ENCODE assay signal across 7 mouse cellular contexts in the genomic region with DNA sequence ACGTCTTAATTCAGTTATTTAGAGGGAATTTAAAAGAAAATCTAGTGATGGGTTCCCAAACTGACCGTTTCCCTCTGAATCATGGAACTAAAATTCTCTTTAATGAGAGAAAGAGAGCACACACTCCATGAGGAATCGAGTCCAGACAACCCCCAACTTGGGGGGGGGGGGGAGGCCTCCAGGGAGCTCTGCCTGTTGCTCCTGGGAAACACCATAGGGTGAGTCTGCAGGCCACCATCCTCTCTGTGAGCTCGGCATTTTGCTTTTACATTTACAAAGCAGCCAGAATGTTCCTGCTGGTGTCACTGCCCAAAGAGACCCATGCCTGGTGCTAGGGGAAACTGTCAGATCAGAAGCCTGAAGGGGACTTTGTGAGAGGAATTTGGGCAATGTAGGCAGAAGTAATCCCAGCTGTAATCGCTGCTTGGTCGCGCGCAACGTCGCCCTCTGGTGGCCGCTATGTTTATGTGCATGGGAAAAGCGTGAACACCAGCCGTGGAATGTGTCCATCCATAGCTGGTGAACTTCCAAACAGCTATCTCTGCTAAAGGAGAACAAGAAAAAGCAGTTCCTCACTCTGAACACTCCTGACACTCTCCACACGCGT.
A peak's percentile ranks its signal among the peaks of the same experiment; 100 is the strongest.
DNase-seq lines count a peak whose midpoint lies in the region; ATAC-seq and TF ChIP-seq lines count a peak whose summit lies in the region.

No protein-coding gene starts in this region.

- WGBS in midbrain, embryonic 14.5 days = 17% methylated on average over 15 of the region's 15 CpGs
- WGBS in spleen, adult 2 months = 18% methylated on average over 15 of the region's 15 CpGs

- peak; percentile 85 for TF ChIP-seq CTCF in cortical plate, adult 2 months (IDR thresholded peaks at IDR 0.05; ENCODE audit: extremely low read depth, insufficient read depth, low read length)
- peak; percentile 73 for TF ChIP-seq CTCF in spleen, adult 2 months (IDR thresholded peaks at IDR 0.05; ENCODE audit: extremely low read depth, insufficient read depth, insufficient read length, insufficient replicate concordance)

- TF ChIP-seq POLR2A in cortical plate, adult 2 months (IDR thresholded peaks at IDR 0.05; ENCODE audit: extremely low read depth, insufficient read depth, low read length) = no peak
- TF ChIP-seq POLR2A in spleen, adult 2 months (IDR thresholded peaks at IDR 0.05; ENCODE audit: low read depth, low read length) = no peak

- H3K4me3 ChIP-seq in cortical plate, adult 2 months (ENCODE audit: insufficient read depth, low read length) = no peak overlapping the region
- H3K4me3 ChIP-seq in midbrain, embryonic 14.5 days (replicated peaks; ENCODE audit: low read depth, low read length) = no peak overlapping the region
- no peak overlapping the region for H3K4me3 ChIP-seq in spleen, adult 2 months (ENCODE audit: extremely low read depth, insufficient read depth, insufficient read length)

- peaks cover 6% of the 10 kb centered on the region for H3K4me1 ChIP-seq in cortical plate, adult 2 months (ENCODE audit: control insufficient read depth, insufficient read depth, low read length)
- H3K4me1 ChIP-seq in midbrain, embryonic 14.5 days (ENCODE audit: control insufficient read depth, insufficient read depth, low read length) = no peaks in the 10 kb centered on the region
- no peaks in the 10 kb centered on the region for H3K4me1 ChIP-seq in spleen, adult 2 months (ENCODE audit: control insufficient read depth, insufficient read depth, insufficient read length)

- H3K27ac ChIP-seq in cortical plate, adult 2 months (ENCODE audit: insufficient read depth, low read length) = no peak overlapping the region
- no peak overlapping the region for H3K27ac ChIP-seq in midbrain, embryonic 14.5 days (replicated peaks; ENCODE audit: low read depth, low read length)
- H3K27ac ChIP-seq in spleen, adult 2 months (ENCODE audit: insufficient read depth, low read length) = no peak overlapping the region

- no peaks in the 10 kb centered on the region for H3K27me3 ChIP-seq in midbrain, embryonic 14.5 days (ENCODE audit: control insufficient read depth, insufficient read depth, low read length)
- H3K27me3 ChIP-seq in spleen, adult 2 months (ENCODE audit: control insufficient read depth, insufficient read depth, low read length) = no peaks in the 10 kb centered on the region

- H3K4me2 ChIP-seq in midbrain, embryonic 14.5 days (ENCODE audit: low read length) = no peak overlapping the region

- H3K9ac ChIP-seq in midbrain, embryonic 14.5 days (replicated peaks; ENCODE audit: low read length) = no peak overlapping the region

- peak; percentile 70 to 74 for DNase-seq in adrenal gland, adult 18-20 months (ENCODE audit: low spot score in 2 of 2)
- peak; percentile 70 for DNase-seq in gastrocnemius, postnatal 14 days
- peak; percentile 47 for DNase-seq in induced T-regulatory cell, adult 2 months (ENCODE audit: low read depth)
- DNase-seq in left cerebral cortex, postnatal 10 days (ENCODE audit: extremely low spot score in 1 of 2, low spot score in 2 of 2) = peak; percentile 79 to 83
- peak; percentile 87 for DNase-seq in midbrain, embryonic 14.5 days
- peak in 1 of 2 experiments; percentile 26 for DNase-seq in spleen, adult 2 months (ENCODE audit: low read depth in 1 of 2, low spot score in 2 of 2)

- peak; percentile 70; the same call in 1 of the 2 replicates for ATAC-seq in midbrain, embryonic 14.5 days (ENCODE audit: low FRiP score, low TSS enrichment)

- H3K36me3 ChIP-seq in midbrain, embryonic 14.5 days (ENCODE audit: control insufficient read depth, insufficient read depth, low read length) = no peaks in the 10 kb centered on the region
- H3K36me3 ChIP-seq in spleen, adult 2 months (ENCODE audit: control insufficient read depth, insufficient read depth, low read length) = no peaks in the 10 kb centered on the region

- no peaks in the 10 kb centered on the region for H3K9me3 ChIP-seq in midbrain, embryonic 14.5 days (ENCODE audit: control insufficient read depth, low read length)

- intact Hi-C loops in gastrocnemius, postnatal 14 days (cut with DNase I; ENCODE audit: low total_unique reads) = loop anchor here (5.0 kb wide), 1 partner anchor 156 kb away; no protein-coding TSS in a partner anchor
- intact Hi-C loops in left cerebral cortex, postnatal 10 days (cut with DNase I) = loop anchor here (2.0 to 5.0 kb wide), 2 partner anchors 156 to 253 kb away; no protein-coding TSS in a partner anchor
